Mouse (Mus musculus): ENCODE measurements around the gene Actr5.
A peak's percentile ranks its signal among the peaks of the same experiment; 100 is the strongest.

Actr5 gene

GRCm38 (mm10) chr2:158667671-158668432 is 43.2 kb downstream of the Actr5 start:
- DNase-seq (ENCODE audit: low spot score): no peak

GRCm38 (mm10) chr2:158668433-158669010 is 43.8 kb downstream of the Actr5 start:
- DNase-seq (ENCODE audit: low spot score): no peak

- DNase-seq (ENCODE audit: low spot score): no peak
Observed at GRCm38 (mm10) chr2:158669199-158670195, 44.8 kb downstream of the Actr5 start.

- no peak for DNase-seq (ENCODE audit: low spot score)
Observed at GRCm38 (mm10) chr2:158670571-158670970, 45.9 kb downstream of the Actr5 start.

GRCm38 (mm10) chr2:158672829-158673228 is 48.1 kb downstream of the Actr5 start:
- no peak for DNase-seq (ENCODE audit: low spot score)

- DNase-seq (ENCODE audit: low spot score): no peak
Observed at GRCm38 (mm10) chr2:158673493-158673892, 48.8 kb downstream of the Actr5 start.

- no peak for DNase-seq (ENCODE audit: low spot score)
Observed at GRCm38 (mm10) chr2:158674131-158674530, 49.4 kb downstream of the Actr5 start.

GRCm38 (mm10) chr2:158674759-158675158 is 50.1 kb downstream of the Actr5 start:
- no peak for DNase-seq (ENCODE audit: low spot score)

GRCm38 (mm10) chr2:158675161-158675560 is 50.5 kb downstream of the Actr5 start:
- DNase-seq (ENCODE audit: low spot score): no peak

- DNase-seq (ENCODE audit: low spot score): no peak
Observed at GRCm38 (mm10) chr2:158675907-158676533, 51.3 kb downstream of the Actr5 start.

GRCm38 (mm10) chr2:158677946-158678345 is 53.3 kb downstream of the Actr5 start:
- DNase-seq (ENCODE audit: low spot score): no peak

GRCm38 (mm10) chr2:158679091-158679490 is 54.4 kb downstream of the Actr5 start:
- no peak for DNase-seq (ENCODE audit: low spot score)

GRCm38 (mm10) chr2:158680357-158680889 is 55.7 kb downstream of the Actr5 start:
- no peak for DNase-seq (ENCODE audit: low spot score)

- no peak for DNase-seq (ENCODE audit: low spot score)
Observed at GRCm38 (mm10) chr2:158681714-158682113, 57.0 kb downstream of the Actr5 start.

- no peak for DNase-seq (ENCODE audit: low spot score)
Observed at GRCm38 (mm10) chr2:158682344-158683037, 57.8 kb downstream of the Actr5 start.

GRCm38 (mm10) chr2:158683038-158683413 is 58.3 kb downstream of the Actr5 start:
- no peak for DNase-seq (ENCODE audit: low spot score)

- DNase-seq (ENCODE audit: low spot score): no peak
Observed at GRCm38 (mm10) chr2:158684247-158684843, 59.7 kb downstream of the Actr5 start.

GRCm38 (mm10) chr2:158684910-158685309 is 60.2 kb downstream of the Actr5 start:
- DNase-seq (ENCODE audit: low spot score): no peak

GRCm38 (mm10) chr2:158686394-158686793 is 61.7 kb downstream of the Actr5 start:
- DNase-seq (ENCODE audit: low spot score): no peak

GRCm38 (mm10) chr2:158687804-158688241 is 63.1 kb downstream of the Actr5 start:
- peak; percentile 32 for DNase-seq (ENCODE audit: low spot score)

Data from urinary bladder, postnatal 14 days (tissue).